Mouse (Mus musculus) embryonic facial prominence, embryonic 14.5 days (tissue): ENCODE measurements around the gene Pdcd6ip. TPM values are rescaled to one million over a fixed set of nuclear protein-coding genes. Genes with fewer than 3 reads are reported as not detected.

ENCODE experiments used
- ATAC-seq: fragments of 200-750 bp; cut with Nextera tagmentation; 2 replicates; pipeline ENCODE4 v1.8.0; 2017; ENCODE audit warnings: low read depth, moderate number of reproducible peaks, moderate TSS enrichment
- DNase-seq: peaks from one replicate; pipeline ENCODE4 v3.0.0-alpha.2; 2015; ENCODE audit warnings: low spot score
- H3K27ac ChIP-seq: fragments of 300-500 bp; sonication (generic); replicated peaks from 2 replicates; pipeline ENCODE4 v1.5.1; 2014; ENCODE audit warnings: low read depth, mild to moderate bottlenecking, low read length, moderate library complexity
- H3K27me3 ChIP-seq: fragments of 300-500 bp; sonication (generic); replicated peaks from 2 replicates; pipeline ENCODE4 v1.6.1; 2014; ENCODE audit warnings: low read length; ENCODE audit not compliant: control insufficient read depth, insufficient read depth
- H3K36me3 ChIP-seq: fragments of 300-500 bp; sonication (generic); 2 replicates; pipeline ENCODE4 v1.6.1; 2014; ENCODE audit warnings: low read length, mixed read lengths; ENCODE audit not compliant: control insufficient read depth, insufficient read depth
- H3K4me1 ChIP-seq: fragments of 300-500 bp; sonication (generic); 2 replicates; pipeline ENCODE4 v1.6.1; 2014; ENCODE audit warnings: antibody characterized with exemption, low read length; ENCODE audit not compliant: control insufficient read depth, insufficient read depth
- H3K4me2 ChIP-seq: fragments of 300-500 bp; sonication (generic); 2 replicates; pipeline ENCODE4 v1.6.1; 2014; ENCODE audit warnings: low read depth, mild to moderate bottlenecking, low read length, moderate library complexity, mixed read lengths
- H3K4me3 ChIP-seq: fragments of 300-500 bp; sonication (generic); 2 replicates; pipeline ENCODE4 v1.5.1; 2014; ENCODE audit warnings: low read depth, mild to moderate bottlenecking, low read length
- H3K9ac ChIP-seq: fragments of 300-500 bp; sonication (generic); 2 replicates; pipeline ENCODE4 v1.6.1; 2014; ENCODE audit warnings: low read depth, mild to moderate bottlenecking, low read length, moderate library complexity, mixed read lengths
- H3K9me3 ChIP-seq: fragments of 300-500 bp; sonication (generic); 2 replicates; pipeline ENCODE4 v1.6.1; 2016; ENCODE audit warnings: low read length; ENCODE audit not compliant: control insufficient read depth
- WGBS: fragments of 180-500 bp; shearing (Covaris S2); extraction: QIAGEN DNeasy Blood & Tissue Kit; methylation state at CpG from one replicate; pipeline ENCODE4 v1.1.7; 2014; 5-methylcytosine and 5-hydroxymethylcytosine counted together
- polyA plus RNA-seq: library from polyadenylated mRNA; unstranded; fragments of >200 nt; fragmentation: Nextera tagmentation; extraction: Ambion mirVana; gene quantifications from 2 replicates; pipeline ENCODE4 v1.2.1, GENCODE M21; 2014

Gene Pdcd6ip
- polyA plus RNA-seq, 1 experiment from 2014 or later: 68.5 TPM

DNA sequence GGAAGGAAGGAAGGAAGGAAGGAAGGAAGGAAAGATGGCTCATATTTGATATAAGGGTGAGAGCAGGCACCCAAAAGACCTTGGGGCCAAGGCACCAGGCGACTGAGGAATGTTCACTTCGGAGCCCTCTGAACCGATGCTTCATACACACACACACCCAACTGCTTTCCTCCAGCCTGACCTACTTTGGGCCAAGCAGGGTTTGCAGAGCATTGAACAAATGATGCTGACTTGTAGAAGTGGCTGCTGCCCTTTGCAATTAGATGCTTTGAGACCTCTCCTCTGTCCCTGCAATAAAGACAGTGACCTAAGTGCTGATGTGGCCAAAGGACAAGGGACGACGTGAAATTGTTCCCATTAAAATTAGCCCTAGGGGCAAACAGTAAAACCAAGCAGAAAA, 63.4 kb downstream of the Pdcd6ip start:
- Histone ChIP-seq H3K27ac (no peak overlapping the region), H3K27me3 (no peaks in the 10 kb centered on the region), H3K4me1 (no peaks in the 10 kb centered on the region), H3K4me2 (no peak overlapping the region), H3K9ac (no peak overlapping the region), H3K9me3 (no peaks in the 10 kb centered on the region), H3K36me3 (no peaks in the 10 kb centered on the region), H3K4me3 (no peak overlapping the region)
- DNase-seq: no peak
- WGBS: 46% methylated on average over 5 of the region's 5 CpGs
- no peak for ATAC-seq

DNA sequence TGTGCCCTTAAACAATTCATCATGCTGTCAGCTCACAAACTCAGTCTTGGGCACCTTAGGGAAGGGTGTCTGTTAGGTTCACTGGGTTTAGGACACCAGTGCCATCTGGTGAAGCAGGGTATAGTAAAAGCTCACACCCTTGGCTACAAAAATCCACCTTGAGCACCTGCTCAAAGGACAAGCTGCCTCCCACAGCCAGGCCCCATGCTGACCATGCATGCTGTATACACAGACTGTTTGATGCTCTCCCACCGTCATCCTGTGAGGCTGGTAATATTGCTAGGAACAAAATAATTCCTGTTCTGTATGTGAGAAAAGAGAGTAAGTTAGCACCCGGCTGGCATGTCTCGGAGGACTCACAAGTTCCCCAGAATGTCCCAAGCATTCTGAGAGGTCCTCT, 64.0 kb downstream of the Pdcd6ip start:
- no peak for ATAC-seq
- H3K4me2 ChIP-seq: no peak overlapping the region
- WGBS: 77% methylated on average over 3 of the region's 3 CpGs

DNA sequence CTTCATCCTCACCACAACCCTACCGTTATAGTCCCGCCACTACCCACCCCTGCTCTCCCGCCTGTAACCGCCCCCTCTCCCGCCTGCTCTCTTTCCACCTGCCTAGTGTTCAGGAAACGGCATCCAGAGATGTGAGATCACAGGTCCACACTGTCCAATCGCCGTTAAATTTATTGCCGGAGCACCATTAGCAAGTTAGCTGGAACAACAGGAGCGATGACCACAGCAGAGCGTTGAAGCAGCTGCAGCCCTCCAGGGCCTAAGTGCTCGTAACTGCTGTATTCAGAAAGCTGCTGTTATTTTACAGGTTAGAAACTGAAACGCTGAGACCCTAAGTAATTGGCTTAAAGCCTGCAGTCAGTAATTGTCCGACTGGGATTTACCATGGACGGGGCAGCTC, 64.4 kb downstream of the Pdcd6ip start:
- 73% methylated on average over 15 of the region's 15 CpGs for WGBS
- Histone ChIP-seq H3K27ac (no peak overlapping the region), H3K9ac (no peak overlapping the region), H3K4me1 (no peaks in the 10 kb centered on the region), H3K36me3 (no peaks in the 10 kb centered on the region), H3K27me3 (no peaks in the 10 kb centered on the region), H3K4me2 (no peak overlapping the region), H3K9me3 (no peaks in the 10 kb centered on the region), H3K4me3 (no peak overlapping the region)
- ATAC-seq (no peak), DNase-seq (no peak)

More for the DNA sequence above, 64.0 kb downstream of the Pdcd6ip start:
- Histone ChIP-seq H3K9me3 (no peaks in the 10 kb centered on the region), H3K27me3 (no peaks in the 10 kb centered on the region), H3K27ac (no peak overlapping the region), H3K36me3 (no peaks in the 10 kb centered on the region), H3K4me3 (no peak overlapping the region), H3K4me1 (no peaks in the 10 kb centered on the region), H3K9ac (no peak overlapping the region)
- DNase-seq: no peak

DNA sequence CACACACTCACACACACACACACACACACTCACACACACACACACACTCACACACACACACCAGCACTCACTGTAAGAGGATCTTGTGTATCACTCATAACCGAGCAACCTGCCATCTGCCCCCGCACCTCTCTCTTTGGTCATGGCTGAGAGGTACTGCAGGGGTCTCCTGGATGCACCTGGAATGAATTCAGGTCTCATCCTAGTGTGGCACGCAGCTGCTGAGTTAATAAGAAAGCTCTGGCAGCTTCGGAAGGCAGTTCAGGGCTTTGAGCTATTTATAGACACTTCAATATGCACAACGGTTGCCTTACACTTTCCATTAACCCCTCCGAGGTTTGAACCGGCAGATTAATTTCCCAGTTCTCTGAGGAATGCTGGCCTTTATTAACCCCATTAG, 73.1 kb downstream of the Pdcd6ip start:
- ATAC-seq: no peak
- no peaks in the 10 kb centered on the region for H3K4me1 ChIP-seq
- no peaks in the 10 kb centered on the region for H3K36me3 ChIP-seq
- no peak overlapping the region for H3K4me3 ChIP-seq
- no peak overlapping the region for H3K4me2 ChIP-seq
- DNase-seq: peak; percentile 53
- 18% methylated on average over 7 of the region's 7 CpGs for WGBS
- peaks cover 7% of the 10 kb centered on the region; the same call in 1 of the 2 replicates for H3K9me3 ChIP-seq
- H3K9ac ChIP-seq: no peak overlapping the region
- H3K27ac ChIP-seq: no peak overlapping the region
- no peaks in the 10 kb centered on the region for H3K27me3 ChIP-seq

DNA sequence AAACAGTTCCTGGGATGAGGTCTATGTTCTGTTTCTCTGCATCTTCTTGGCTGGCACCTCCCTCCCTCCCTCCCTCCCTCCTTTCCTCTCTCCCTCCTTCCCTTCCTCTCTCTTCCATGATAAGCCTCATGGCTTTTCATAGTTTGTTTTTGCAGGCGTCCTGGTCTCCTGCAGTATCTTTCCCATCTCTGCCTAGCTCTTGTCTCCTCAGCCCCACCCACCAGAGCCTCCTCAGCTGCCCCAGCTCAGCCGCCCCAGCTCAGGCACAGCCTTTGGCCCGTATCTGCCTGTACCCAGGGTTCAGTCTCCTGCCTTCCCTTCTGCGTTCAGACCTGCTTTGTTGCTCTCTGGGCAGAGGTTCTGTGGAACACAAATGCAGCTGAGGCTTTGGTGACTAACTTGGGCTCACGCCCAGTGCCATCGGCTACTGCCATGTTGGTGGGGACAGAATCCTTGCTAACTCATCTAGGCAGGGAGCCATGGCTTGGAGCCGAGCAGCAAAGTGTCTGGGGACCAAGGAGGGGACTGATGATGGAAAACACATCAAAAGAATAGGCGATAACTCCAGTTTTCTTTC, 74.8 kb downstream of the Pdcd6ip start:
- no peak overlapping the region for H3K27ac ChIP-seq
- 63% methylated on average over 8 of the region's 8 CpGs for WGBS
- no peaks in the 10 kb centered on the region for H3K27me3 ChIP-seq
- no peaks in the 10 kb centered on the region for H3K36me3 ChIP-seq
- H3K4me2 ChIP-seq: no peak overlapping the region
- H3K9me3 ChIP-seq: peaks cover 7% of the 10 kb centered on the region; the same call in 1 of the 2 replicates
- no peak for DNase-seq
- H3K4me1 ChIP-seq: no peaks in the 10 kb centered on the region
- no peak overlapping the region for H3K4me3 ChIP-seq
- no peak overlapping the region for H3K9ac ChIP-seq
- no peak for ATAC-seq

DNA sequence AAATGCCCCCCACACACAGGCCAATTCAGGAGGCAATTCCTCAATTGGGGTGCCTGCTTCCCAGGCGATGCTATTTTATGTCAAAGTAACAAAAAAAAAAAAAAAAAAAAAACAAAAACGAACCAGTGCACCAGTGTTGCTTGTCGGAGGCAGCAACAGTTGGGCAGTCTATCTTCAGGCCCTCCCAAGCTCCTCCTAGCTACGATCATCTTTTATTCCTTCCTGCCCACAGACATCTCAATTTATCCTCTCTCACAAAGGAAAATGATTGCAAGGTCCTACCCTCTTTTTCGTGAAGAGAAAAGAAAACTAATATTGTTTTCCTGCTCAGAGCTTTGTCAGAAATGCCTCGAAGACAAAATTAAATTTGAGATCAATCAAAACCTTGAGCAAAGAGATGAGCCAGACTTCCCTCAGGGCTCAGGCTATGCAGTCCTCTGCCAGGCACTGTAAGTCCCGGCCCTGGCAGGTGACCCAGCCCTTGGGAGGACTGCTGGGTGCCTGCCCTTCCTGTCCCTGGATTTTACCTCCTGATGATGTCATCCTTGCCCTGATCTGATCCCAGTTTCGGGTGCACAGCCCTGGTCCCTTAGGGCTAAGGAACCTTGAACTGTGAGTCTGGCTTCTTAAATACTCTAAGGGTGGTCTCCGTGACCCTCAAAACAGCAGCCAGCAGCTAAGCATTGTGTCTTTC, 75.6 kb downstream of the Pdcd6ip start:
- ATAC-seq: no peak
- 67% methylated on average over 9 of the region's 9 CpGs for WGBS
- H3K27ac ChIP-seq: no peak overlapping the region

DNA sequence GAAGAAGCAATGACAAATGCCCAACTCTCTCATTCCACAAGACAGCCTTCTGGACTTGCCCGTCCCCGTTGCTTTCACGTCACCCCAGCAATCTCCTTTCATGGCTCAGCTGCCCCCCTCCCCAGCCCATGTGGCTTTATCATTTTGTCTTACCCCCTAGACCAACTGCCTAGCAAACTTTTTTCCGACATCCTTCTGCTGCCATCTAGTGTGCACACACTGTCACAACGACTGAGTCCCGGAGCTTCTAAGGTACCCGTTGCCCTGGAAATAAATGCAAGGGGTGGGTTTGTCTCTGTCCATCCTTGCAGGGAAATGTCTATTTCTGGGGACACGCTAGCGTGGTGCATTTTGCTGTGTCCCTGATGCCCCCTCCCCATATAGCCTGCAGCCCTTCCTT, 78.4 kb downstream of the Pdcd6ip start:
- WGBS: 7% methylated on average over 9 of the region's 9 CpGs
- Histone ChIP-seq H3K4me1 (no peaks in the 10 kb centered on the region), H3K9me3 (no peaks in the 10 kb centered on the region), H3K4me2 (no peak overlapping the region), H3K27ac (no peak overlapping the region), H3K4me3 (no peak overlapping the region), H3K9ac (no peak overlapping the region), H3K36me3 (no peaks in the 10 kb centered on the region), H3K27me3 (no peaks in the 10 kb centered on the region)
- ATAC-seq (no peak), DNase-seq (peak; percentile 49)

More for the DNA sequence above, 75.6 kb downstream of the Pdcd6ip start:
- H3K36me3 ChIP-seq: no peaks in the 10 kb centered on the region
- no peak overlapping the region for H3K4me2 ChIP-seq
- H3K9me3 ChIP-seq: peaks cover 7% of the 10 kb centered on the region; the same call in 1 of the 2 replicates
- no peaks in the 10 kb centered on the region for H3K4me1 ChIP-seq
- H3K27me3 ChIP-seq: no peaks in the 10 kb centered on the region
- no peak overlapping the region for H3K9ac ChIP-seq
- no peak overlapping the region for H3K4me3 ChIP-seq
- DNase-seq: no peak

DNA sequence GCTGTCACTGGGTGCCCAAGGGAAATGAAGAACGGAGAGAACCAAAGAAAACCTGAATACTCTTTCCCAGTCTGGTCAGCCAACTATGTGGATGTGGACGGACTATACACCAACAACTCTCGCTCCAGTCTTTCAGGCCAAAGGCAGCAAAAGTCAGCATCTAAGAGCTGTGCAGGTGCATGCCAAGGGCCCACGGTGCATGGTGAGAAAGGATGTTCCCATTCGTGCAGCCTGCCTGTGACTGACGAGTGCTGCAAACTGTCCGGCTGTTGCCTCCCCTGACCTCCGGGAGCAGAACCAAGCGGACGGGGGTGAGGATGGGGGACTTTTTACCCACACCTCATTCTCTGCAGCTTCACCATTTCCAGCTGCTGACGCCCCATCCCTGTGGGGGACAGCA, 78.9 kb downstream of the Pdcd6ip start:
- H3K4me3 ChIP-seq: no peak overlapping the region
- DNase-seq (no peak), ATAC-seq (no peak)
- 71% methylated on average over 11 of the region's 11 CpGs for WGBS
- no peaks in the 10 kb centered on the region for H3K9me3 ChIP-seq
- no peak overlapping the region for H3K9ac ChIP-seq
- no peak overlapping the region for H3K27ac ChIP-seq
- no peaks in the 10 kb centered on the region for H3K4me1 ChIP-seq
- H3K27me3 ChIP-seq: no peaks in the 10 kb centered on the region
- no peaks in the 10 kb centered on the region for H3K36me3 ChIP-seq
- no peak overlapping the region for H3K4me2 ChIP-seq

DNA sequence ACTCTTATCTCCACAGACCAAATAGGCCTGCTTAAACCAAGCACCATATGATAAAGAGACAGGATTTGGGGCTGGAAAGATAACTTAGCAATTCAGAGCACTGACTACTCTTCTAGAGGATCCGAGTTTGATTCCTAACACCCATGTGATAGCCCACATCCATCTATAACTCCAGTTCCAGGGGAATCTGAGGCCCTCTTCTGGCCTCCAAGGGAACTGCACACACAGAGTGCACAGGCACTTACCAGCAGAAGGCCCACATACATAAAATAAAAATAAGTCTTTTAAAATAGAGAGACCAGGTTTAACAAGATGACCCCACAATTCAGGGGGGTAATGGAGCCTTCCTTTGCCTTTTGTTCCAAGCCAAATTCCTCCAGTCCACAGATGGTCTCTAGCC, 79.3 kb downstream of the Pdcd6ip start:
- ATAC-seq (no peak), DNase-seq (no peak)
- Histone ChIP-seq H3K36me3 (no peaks in the 10 kb centered on the region), H3K27me3 (no peaks in the 10 kb centered on the region), H3K4me2 (no peak overlapping the region), H3K4me1 (no peaks in the 10 kb centered on the region), H3K9me3 (no peaks in the 10 kb centered on the region), H3K4me3 (no peak overlapping the region), H3K27ac (no peak overlapping the region), H3K9ac (no peak overlapping the region)
- WGBS: 97% methylated on average over 1 of the region's 1 CpGs
